Mouse (Mus musculus) A20 (cell line): ENCODE data around the gene Arfrp1.
A peak's percentile ranks its signal among the peaks of the same experiment; 100 is the strongest.

Experiments
- DNase-seq: peaks from one replicate; pipeline ENCODE4 v3.0.0-alpha.2; 2011; ENCODE audit warnings: low read depth, low spot score

The Arfrp1 gene

GRCm38 (mm10) chr2:181378701-181379100, 13.5 kb upstream of the Arfrp1 start:
- DNase-seq = no peak

DNA sequence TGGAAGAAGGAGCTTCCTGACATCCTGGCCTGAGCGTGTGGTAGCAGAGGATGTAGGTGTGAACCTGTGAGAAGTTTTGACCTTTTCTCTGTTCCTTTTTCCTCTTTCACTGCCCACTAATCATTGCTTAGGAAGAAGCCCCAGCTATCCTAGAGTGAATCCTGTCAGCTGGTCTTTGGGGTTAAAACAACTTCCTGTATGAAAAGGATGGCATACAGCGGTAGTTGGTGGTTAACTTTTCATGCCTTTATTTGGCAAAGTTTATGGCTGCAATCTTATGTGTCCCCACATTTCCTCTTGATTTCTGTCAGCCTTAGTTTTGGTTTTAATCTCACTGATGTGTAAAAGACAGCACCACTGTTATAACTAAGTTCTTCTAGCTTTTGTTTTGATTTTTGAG, 12.0 kb upstream of the Arfrp1 start:
- no peak for DNase-seq

GRCm38 (mm10) chr2:181375787-181376186, 10.6 kb upstream of the Arfrp1 start:
- peak; percentile 70 for DNase-seq

- DNase-seq = peak; percentile 24
Measured at GRCm38 (mm10) chr2:181370001-181370400, 4.8 kb upstream of the Arfrp1 start.

GRCm38 (mm10) chr2:181365655-181366075, 461 bp upstream of the Arfrp1 start:
- DNase-seq = no peak

- no peak for DNase-seq
Measured at GRCm38 (mm10) chr2:181364487-181364859, 731 bp downstream of the Arfrp1 start.

DNA sequence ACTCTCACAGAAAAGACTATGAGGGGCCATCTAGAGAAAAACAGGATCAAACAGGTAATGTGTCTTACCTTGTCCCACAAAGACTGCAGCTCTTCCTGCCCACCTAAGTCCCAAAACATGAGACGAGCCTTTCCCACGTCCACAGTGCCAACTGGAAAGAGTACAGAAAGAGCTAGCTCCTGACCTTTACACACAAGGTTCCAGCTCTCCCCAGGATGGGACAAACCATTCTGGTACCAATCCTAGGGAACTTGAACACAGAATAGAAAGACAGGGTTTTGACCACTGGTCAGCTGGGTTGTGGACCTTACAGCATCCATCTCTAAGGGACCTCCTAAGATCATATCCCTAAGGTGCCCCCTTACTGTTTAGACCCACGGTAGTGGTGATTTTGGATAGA, 1.3 kb downstream of the Arfrp1 start:
- DNase-seq = no peak

DNA sequence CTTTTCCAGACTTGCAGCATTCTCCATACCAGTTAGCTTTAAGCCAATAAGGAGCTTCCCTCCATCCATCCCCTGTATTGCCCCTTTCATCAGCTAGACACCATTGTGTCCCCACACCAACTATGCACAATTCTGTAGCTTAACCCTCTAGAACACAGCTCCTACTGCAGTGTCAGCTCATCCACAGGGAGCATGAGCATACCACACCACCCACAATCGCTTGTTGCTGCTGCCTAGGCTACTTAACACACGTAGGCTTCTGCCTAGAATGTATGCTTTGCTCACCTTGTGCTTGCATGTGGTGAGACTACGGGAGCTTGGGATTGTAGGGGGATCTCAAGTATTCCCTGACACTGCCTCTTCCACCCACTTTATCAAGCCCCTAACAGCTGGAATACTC, 8.4 kb downstream of the Arfrp1 start:
- DNase-seq = no peak

DNA sequence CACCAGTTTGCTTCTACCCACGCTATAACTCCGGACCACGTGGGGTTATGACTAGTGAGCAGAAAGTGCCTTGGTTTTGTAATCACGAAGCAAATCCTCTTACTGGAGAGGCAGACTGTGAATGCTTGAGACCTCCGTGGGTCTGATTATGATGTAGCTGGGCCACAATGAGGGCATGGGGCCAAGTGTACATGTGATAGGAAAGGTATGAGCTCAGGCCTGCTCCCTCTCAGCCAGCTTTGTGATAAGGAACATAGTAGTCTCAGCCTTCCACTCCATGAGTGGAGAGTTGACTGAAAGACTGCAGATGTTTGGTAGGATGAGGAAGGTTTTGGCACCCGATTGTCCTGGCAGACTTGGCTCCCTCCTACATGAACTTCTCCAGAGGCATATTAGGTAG, 22.4 kb downstream of the Arfrp1 start:
- no peak for DNase-seq

GRCm38 (mm10) chr2:181340426-181340825, 24.8 kb downstream of the Arfrp1 start:
- no peak for DNase-seq

DNA sequence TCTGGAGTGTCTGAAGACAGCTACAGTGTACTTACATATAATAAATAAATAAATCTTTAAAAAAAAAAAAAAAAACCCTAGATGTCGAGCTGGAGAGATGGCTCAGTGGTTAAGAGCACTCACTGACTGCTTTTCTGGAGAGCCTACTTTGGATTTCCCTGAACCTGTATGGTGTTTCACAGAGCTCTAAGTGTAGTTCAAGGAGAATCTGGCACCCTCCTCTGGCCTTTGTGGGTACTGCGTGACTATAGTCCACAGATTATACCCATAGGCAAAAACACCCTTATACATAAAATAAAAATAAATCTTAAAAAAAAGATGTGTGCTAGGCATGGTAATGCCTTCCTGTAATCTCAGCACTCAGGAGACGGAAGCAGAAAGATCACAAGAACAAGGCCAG, 31.2 kb downstream of the Arfrp1 start:
- peak; percentile 68 for DNase-seq

GRCm38 (mm10) chr2:181332542-181332941, 32.7 kb downstream of the Arfrp1 start:
- no peak for DNase-seq

GRCm38 (mm10) chr2:181326098-181326497, 39.1 kb downstream of the Arfrp1 start:
- no peak for DNase-seq

GRCm38 (mm10) chr2:181322136-181322535, 43.1 kb downstream of the Arfrp1 start:
- no peak for DNase-seq

DNA sequence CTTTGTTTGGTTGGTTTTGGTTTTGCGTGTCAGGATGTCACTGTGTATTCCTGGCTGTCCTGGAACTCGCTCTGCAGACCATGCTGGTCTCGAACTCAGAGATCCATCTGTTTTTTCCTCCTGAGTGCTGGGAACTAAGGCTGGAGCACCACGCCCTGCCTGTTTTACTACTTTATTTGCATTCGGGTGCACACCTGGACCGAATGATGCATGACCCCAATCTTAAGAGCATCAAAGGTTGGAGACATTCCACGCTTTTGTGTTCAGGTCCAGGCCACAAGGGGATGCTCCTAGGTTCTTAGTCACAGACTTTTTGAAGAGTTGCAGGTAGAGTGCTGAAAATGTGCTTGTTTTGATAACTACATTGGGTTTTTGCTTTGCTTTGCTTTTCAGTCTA, 45.1 kb downstream of the Arfrp1 start:
- DNase-seq = no peak

DNA sequence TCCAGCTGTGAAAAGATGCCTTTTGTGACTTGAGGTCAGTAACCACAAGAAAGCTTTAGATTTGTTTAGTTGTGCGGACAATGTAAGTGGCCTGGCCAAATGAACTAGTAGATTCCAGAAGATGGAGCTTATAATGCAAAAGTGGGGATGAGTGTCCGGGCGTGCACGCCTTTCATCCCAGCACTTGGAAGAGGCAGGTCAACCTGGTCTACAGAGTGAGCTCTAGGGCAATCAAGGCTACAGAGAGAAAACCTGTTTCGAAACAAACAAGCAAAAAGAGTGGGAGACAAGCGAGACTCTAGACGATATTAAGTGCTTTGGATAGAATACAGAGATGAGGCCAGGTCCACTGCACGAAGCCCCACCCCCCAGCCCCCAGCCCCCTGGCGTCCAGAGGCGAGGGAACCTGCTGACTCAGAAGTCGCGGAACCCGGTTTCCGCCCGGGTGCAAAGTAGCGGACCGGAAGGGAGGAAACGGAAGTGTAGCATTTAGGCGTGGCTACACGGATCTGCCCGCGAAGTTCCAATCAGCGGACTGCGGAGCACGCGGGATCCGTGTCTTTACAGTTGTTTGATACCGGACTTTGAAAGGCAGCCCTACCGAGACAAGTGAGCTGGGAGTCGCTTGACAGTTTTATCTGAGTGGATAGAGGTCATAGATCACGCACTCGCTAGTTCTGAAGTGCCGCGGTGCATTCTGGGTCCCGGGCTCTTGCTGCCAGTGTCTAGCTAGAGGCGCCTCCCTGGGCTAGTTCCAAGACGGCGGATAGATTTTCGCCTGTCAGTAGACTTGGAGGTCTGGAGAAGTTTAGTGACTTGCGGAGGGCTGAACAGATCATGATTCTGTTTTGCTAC, 45.7 kb downstream of the Arfrp1 start, which contains the start of gene Rtel1:
Rtel1 (plus strand) TSS at position 492 of the 855 bp plus-strand sequence.
- peak; percentile 93 for DNase-seq

GRCm38 (mm10) chr2:181314080-181314810, 51.0 kb downstream of the Arfrp1 start, which contains the start of gene Stmn3:
Stmn3 (minus strand) TSS chr2:181314500.
- DNase-seq = no peak

DNA sequence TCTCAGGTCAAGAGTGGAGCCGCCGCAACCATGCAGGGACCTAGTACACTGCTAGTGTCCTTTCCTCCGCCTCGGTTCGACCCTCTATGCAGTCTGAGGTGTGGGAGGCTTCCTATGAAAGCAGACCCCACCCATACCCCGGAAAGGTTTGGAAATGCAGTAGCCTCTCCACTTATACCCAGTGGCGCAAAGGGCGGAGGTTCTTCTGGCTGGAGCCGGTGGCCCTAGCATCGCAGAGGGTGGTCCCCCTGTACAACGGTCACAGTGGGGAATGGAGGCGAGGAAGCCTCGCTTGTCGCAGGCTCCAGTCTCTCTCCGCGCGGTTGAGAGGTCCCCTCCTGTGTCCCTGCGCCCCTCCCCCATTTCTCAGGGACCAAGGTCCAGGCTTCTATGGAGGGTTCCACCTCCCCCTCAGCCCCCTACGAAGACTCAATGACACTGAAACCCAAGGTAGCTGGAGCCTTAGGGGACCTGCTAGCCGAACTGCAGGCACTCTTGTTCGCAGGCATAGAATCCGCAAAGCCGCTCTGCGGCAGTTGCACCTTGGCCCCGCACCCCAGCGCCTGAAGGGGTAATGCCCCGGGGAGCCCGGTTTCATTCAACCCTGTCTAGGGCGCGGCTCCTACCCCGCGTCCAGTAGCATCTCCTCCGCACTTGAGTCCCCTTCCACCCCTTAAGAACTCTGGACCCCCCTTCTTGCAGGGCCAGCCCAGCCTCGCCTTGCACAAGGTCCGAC, 51.7 kb downstream of the Arfrp1 start:
- no peak for DNase-seq

GRCm38 (mm10) chr2:181313006-181313343, 52.2 kb downstream of the Arfrp1 start:
- DNase-seq = no peak

DNA sequence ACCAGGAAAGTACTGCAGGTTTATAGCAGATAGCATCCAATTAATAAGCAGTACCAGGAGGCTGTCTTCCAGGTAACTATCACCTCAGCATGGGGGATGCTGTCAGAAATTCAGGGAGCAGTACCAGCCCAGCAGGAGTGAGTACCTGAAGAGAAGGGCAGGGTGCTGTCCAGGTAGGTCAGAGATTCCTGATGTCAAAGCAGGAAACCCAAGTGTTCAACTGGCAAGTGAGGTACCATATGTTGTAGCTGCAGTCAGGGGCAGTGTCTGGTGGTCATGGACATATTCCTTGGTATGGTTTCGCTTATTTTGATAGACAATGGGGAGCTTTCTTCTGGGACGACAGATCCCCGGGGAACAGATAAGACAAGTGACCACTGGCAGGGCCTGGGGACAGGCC, 52.8 kb downstream of the Arfrp1 start:
- no peak for DNase-seq
